Mouse (Mus musculus) testis, adult 2 months (tissue): ENCODE measurements around the gene Vwa8.

Source experiments
- CTCF ChIP-seq: fragments of 200-500 bp; IDR thresholded peaks from 2 replicates; pipeline ENCODE4 v1.5.1; 2012; ENCODE audit warnings: low read depth, mild to moderate bottlenecking, inconsistent platforms, low read length, moderate library complexity; ENCODE audit not compliant: control insufficient read depth, insufficient read depth, insufficient replicate concordance
- POLR2A ChIP-seq: fragments of 200-500 bp; IDR thresholded peaks from 2 replicates; pipeline ENCODE4 v1.6.1; 2012; ENCODE audit warnings: low read depth, mild to moderate bottlenecking, inconsistent platforms, low read length, moderate library complexity; ENCODE audit not compliant: control insufficient read depth

DNA sequence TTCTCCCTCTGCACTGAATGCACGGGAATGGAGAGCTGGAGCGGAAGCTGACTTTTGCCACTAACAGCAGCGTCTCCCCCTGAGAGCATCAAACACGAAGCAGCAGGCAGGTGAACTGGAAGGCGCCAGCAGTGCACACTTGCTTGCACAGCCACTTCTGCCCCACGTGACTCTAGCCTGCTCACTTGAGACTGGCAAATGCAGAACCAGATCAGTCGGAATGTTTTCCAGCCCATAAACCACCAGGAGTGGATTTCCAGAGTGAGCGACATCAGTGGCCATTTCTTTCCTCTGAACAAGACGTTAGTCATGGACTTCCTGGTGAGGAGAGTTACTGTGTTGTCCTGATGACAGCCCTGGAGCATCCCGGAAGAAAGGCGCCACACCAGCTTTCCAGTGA, 200.7 kb downstream of the Vwa8 start:
- TF ChIP-seq POLR2A (no peak), CTCF (no peak)
